Mouse (Mus musculus): Measurements from ENCODE around the gene C1qtnf1. TPM values are rescaled to one million over a fixed set of nuclear protein-coding genes. Genes with fewer than 3 reads are reported as not detected.

Gene C1qtnf1
- polyA plus RNA-seq, 1 experiment from 2014 or later: 7.6 TPM

- no peak overlapping the region for H3K9ac ChIP-seq
- peaks cover 12% of the 10 kb centered on the region; the same call in 1 of the 2 replicates for H3K4me1 ChIP-seq
- H3K4me3 ChIP-seq: no peak overlapping the region
- no peaks in the 10 kb centered on the region for H3K36me3 ChIP-seq
- no peaks in the 10 kb centered on the region for H3K27me3 ChIP-seq
- WGBS: 72% methylated on average over 12 of the region's 12 CpGs
- ATAC-seq (ENCODE audit: borderline replicate concordance, extremely low read depth, low FRiP score, low TSS enrichment): no peak
- no peaks in the 10 kb centered on the region for H3K9me3 ChIP-seq
- no peak overlapping the region for H3K4me2 ChIP-seq
- H3K27ac ChIP-seq: 0 out of 2 replicates have a peak overlapping the region, but pooled peaks have one; percentile 13
Observed at GRCm38 (mm10) chr11:118494001-118494737, 66.2 kb downstream of the C1qtnf1 start.

GRCm38 (mm10) chr11:118495065-118495464 is 67.1 kb downstream of the C1qtnf1 start:
- no peaks in the 10 kb centered on the region for H3K27me3 ChIP-seq
- peaks cover 12% of the 10 kb centered on the region; the same call in 1 of the 2 replicates for H3K4me1 ChIP-seq
- 37% methylated on average over 5 of the region's 5 CpGs for WGBS
- no peaks in the 10 kb centered on the region for H3K9me3 ChIP-seq
- no peak overlapping the region for H3K4me3 ChIP-seq
- no peak overlapping the region for H3K9ac ChIP-seq
- no peak overlapping the region for H3K27ac ChIP-seq
- no peak overlapping the region for H3K4me2 ChIP-seq
- ATAC-seq (ENCODE audit: borderline replicate concordance, extremely low read depth, low FRiP score, low TSS enrichment): no peak
- no peaks in the 10 kb centered on the region for H3K36me3 ChIP-seq

- Histone ChIP-seq H3K36me3 (no peaks in the 10 kb centered on the region), H3K27me3 (no peaks in the 10 kb centered on the region), H3K4me1 (peaks cover 12% of the 10 kb centered on the region; the same call in 1 of the 2 replicates), H3K27ac (no peak overlapping the region), H3K9me3 (no peaks in the 10 kb centered on the region), H3K4me2 (no peak overlapping the region), H3K4me3 (no peak overlapping the region), H3K9ac (no peak overlapping the region)
- ATAC-seq (ENCODE audit: borderline replicate concordance, extremely low read depth, low FRiP score, low TSS enrichment): no peak
- WGBS: 62% methylated on average over 20 of the region's 20 CpGs
Observed at GRCm38 (mm10) chr11:118496066-118496689, 68.2 kb downstream of the C1qtnf1 start.

Other genes starting within 250 kb of the C1qtnf1 start
- gene Cyth1, start 179.6 kb upstream of the C1qtnf1 start, polyA plus RNA-seq (2015; fragmentation: Nextera tagmentation; extraction: Ambion mirVana): 16.6 and 17.7 TPM in 2 replicates
- 17.7 and 19.4 TPM in 2 replicates for gene Usp36, start 138.0 kb upstream of the C1qtnf1 start, polyA plus RNA-seq (2015; fragmentation: Nextera tagmentation; extraction: Ambion mirVana)
- 0.33 and 0.56 TPM in 2 replicates for gene Cep295nl, start 85.7 kb upstream of the C1qtnf1 start, polyA plus RNA-seq (2015; fragmentation: Nextera tagmentation; extraction: Ambion mirVana)
- 79.1 and 79.8 TPM in 2 replicates for gene Timp2, start 72.5 kb upstream of the C1qtnf1 start, polyA plus RNA-seq (2015; fragmentation: Nextera tagmentation; extraction: Ambion mirVana)
- 4.9 and 6.9 TPM in 2 replicates for gene Lgals3bp, start 26.1 kb upstream of the C1qtnf1 start, polyA plus RNA-seq (2015; fragmentation: Nextera tagmentation; extraction: Ambion mirVana)
- gene Cant1, start 9.1 kb upstream of the C1qtnf1 start, polyA plus RNA-seq (2015; fragmentation: Nextera tagmentation; extraction: Ambion mirVana): 30.3 and 33.7 TPM in 2 replicates
- gene Engase, start 48.6 kb downstream of the C1qtnf1 start, polyA plus RNA-seq (2015; fragmentation: Nextera tagmentation; extraction: Ambion mirVana): 6.0 and 7.3 TPM in 2 replicates